Mouse (Mus musculus) CH12.LX (cell line): ENCODE results near the gene Prkcb. TPM values are rescaled to one million over a fixed set of nuclear protein-coding genes. Genes with fewer than 3 reads are reported as not detected.

Experiments
- DNase-seq: peaks from one replicate; pipeline ENCODE4 v3.0.0-alpha.2; 2013; ENCODE audit errors: extremely low read depth
- H3K27ac ChIP-seq: 2 replicates; pipeline ENCODE4 v1.5.1; 2012; ENCODE audit warnings: low read depth, mild to moderate bottlenecking, control low read depth, moderate library complexity; ENCODE audit not compliant: insufficient read depth
- H3K27me3 ChIP-seq: replicated peaks from 2 replicates; pipeline ENCODE3; 2012; ENCODE audit warnings: inconsistent platforms
- H3K36me3 ChIP-seq, 2 experiments: replicated peaks in 1 of 2; 2 replicates each; pipeline versions ENCODE3 to v1.6.1; 2012; ENCODE audit warnings: inconsistent platforms in 1 of 2, low read length in 1 of 2, mild to moderate bottlenecking in 1 of 2, mixed read lengths in 1 of 2, moderate library complexity in 1 of 2; ENCODE audit not compliant: control insufficient read depth in 1 of 2, insufficient read depth in 1 of 2
- H3K4me1 ChIP-seq, 2 experiments: 2 replicates each; pipeline ENCODE4 v1.6.1; 2012; ENCODE audit warnings: inconsistent platforms in 1 of 2, moderate library complexity in 1 of 2; ENCODE audit not compliant: insufficient read depth in 2 of 2, control insufficient read depth in 1 of 2
- H3K4me2 ChIP-seq: 2 replicates; pipeline ENCODE4 v1.6.1; 2012; ENCODE audit warnings: low read depth, mild to moderate bottlenecking, control low read depth; ENCODE audit not compliant: poor library complexity, insufficient read depth, severe bottlenecking
- H3K4me3 ChIP-seq, 3 experiments: fragments of 150-350 bp in 1 of 3; sonication (generic) in 1 of 3; replicated peaks in 1 of 3; 2 replicates each; pipeline versions ENCODE3 to v1.5.1; 2011 to 2012; ENCODE audit warnings: low read depth in 2 of 3, low read length in 2 of 3, mild to moderate bottlenecking in 2 of 3, moderate library complexity in 2 of 3, control low read depth in 1 of 3, improper control_type of control experiment in 1 of 3, inconsistent platforms in 1 of 3, mixed read lengths in 1 of 3; ENCODE audit not compliant: poor library complexity in 1 of 3
- H3K79me2 ChIP-seq: replicated peaks from 2 replicates; pipeline ENCODE4 v1.6.1; 2012; ENCODE audit warnings: mild to moderate bottlenecking, moderate library complexity; ENCODE audit not compliant: control insufficient read depth, poor library complexity, insufficient read depth, severe bottlenecking; ENCODE audit errors: extremely low read depth
- H3K9ac ChIP-seq: 2 replicates; pipeline ENCODE4 v1.6.1; 2012; ENCODE audit warnings: low read depth, mild to moderate bottlenecking, control low read depth, moderate library complexity; ENCODE audit not compliant: insufficient read depth
- H3K9me3 ChIP-seq: replicated peaks from 2 replicates; pipeline ENCODE3; 2012; ENCODE audit warnings: low read length, inconsistent platforms, mixed read lengths
- BHLHE40 ChIP-seq: IDR thresholded peaks from 2 replicates; pipeline ENCODE4 v1.6.1; 2011; ENCODE audit warnings: mild to moderate bottlenecking, low read depth, low read length, improper control_type of control experiment
- CHD1 ChIP-seq: IDR thresholded peaks from 2 replicates; pipeline ENCODE4 v1.6.1; 2012; ENCODE audit warnings: low read depth, low read length, improper control_type of control experiment, inconsistent platforms
- CHD2 ChIP-seq: IDR thresholded peaks from 2 replicates; pipeline ENCODE4 v1.6.1; 2011; ENCODE audit warnings: low read length, improper control_type of control experiment
- CTCF ChIP-seq, 2 experiments: IDR thresholded peaks in 1 of 2; conservative IDR thresholded peaks in 1 of 2; 2 replicates each; pipeline ENCODE4 v1.5.1; 2011 to 2012; ENCODE audit warnings: low read depth in 2 of 2, low read length in 2 of 2, improper control_type of control experiment in 1 of 2, inconsistent platforms in 1 of 2, mild to moderate bottlenecking in 1 of 2, moderate library complexity in 1 of 2
- ELF1 ChIP-seq: IDR thresholded peaks from 2 replicates; pipeline ENCODE4 v1.6.1; 2014; ENCODE audit warnings: low read depth, mild to moderate bottlenecking, inconsistent platforms, low read length, improper control_type of control experiment
- EP300 ChIP-seq: IDR thresholded peaks from 2 replicates; pipeline ENCODE4 v1.6.1; 2011; ENCODE audit warnings: low read length, improper control_type of control experiment
- ETS1 ChIP-seq: conservative IDR thresholded peaks from 2 replicates; pipeline ENCODE4 v1.6.1; 2012; ENCODE audit warnings: low read depth, mild to moderate bottlenecking, inconsistent platforms, low read length, improper control_type of control experiment, moderate library complexity
- GABPA ChIP-seq: IDR thresholded peaks from 2 replicates; pipeline ENCODE4 v1.6.1; 2012; ENCODE audit warnings: low read depth, low read length, improper control_type of control experiment, inconsistent platforms; ENCODE audit not compliant: insufficient replicate concordance
- IRF4 ChIP-seq: IDR thresholded peaks from 2 replicates; pipeline ENCODE4 v1.6.1; 2014; ENCODE audit warnings: low read depth, mild to moderate bottlenecking, inconsistent platforms, low read length, improper control_type of control experiment
- JUND ChIP-seq: conservative IDR thresholded peaks from 2 replicates; pipeline ENCODE4 v1.6.1; 2011; ENCODE audit warnings: low read depth, low read length, improper control_type of control experiment
- MAFK ChIP-seq: IDR thresholded peaks from 2 replicates; pipeline ENCODE4 v1.6.1; 2011; ENCODE audit warnings: low read length, improper control_type of control experiment; ENCODE audit not compliant: insufficient replicate concordance
- MAX ChIP-seq: IDR thresholded peaks from 2 replicates; pipeline ENCODE4 v1.6.1; 2011; ENCODE audit warnings: low read length, improper control_type of control experiment
- MAZ ChIP-seq: IDR thresholded peaks from 2 replicates; pipeline ENCODE4 v1.6.1; 2012; ENCODE audit warnings: low read depth, mild to moderate bottlenecking, inconsistent platforms, low read length, improper control_type of control experiment, moderate library complexity
- MEF2A ChIP-seq: IDR thresholded peaks from 2 replicates; pipeline ENCODE4 v1.6.1; 2014; ENCODE audit warnings: low read depth, mild to moderate bottlenecking, inconsistent platforms, low read length, improper control_type of control experiment, borderline replicate concordance
- MXI1 ChIP-seq: IDR thresholded peaks from 2 replicates; pipeline ENCODE4 v1.6.1; 2011; ENCODE audit warnings: mild to moderate bottlenecking, low read depth, low read length, improper control_type of control experiment
- MYC ChIP-seq: IDR thresholded peaks from 2 replicates; pipeline ENCODE4 v1.6.1; 2011; ENCODE audit warnings: low read depth, mild to moderate bottlenecking, improper control_type of control experiment, low read length
- NELFE ChIP-seq: IDR thresholded peaks from 2 replicates; pipeline ENCODE4 v1.6.1; 2011; ENCODE audit warnings: low read depth, low read length, improper control_type of control experiment
- SIN3A ChIP-seq: IDR thresholded peaks from 2 replicates; pipeline ENCODE4 v1.6.1; 2012; ENCODE audit warnings: low read length, improper control_type of control experiment, inconsistent platforms
- SMC3 ChIP-seq: IDR thresholded peaks from 2 replicates; pipeline ENCODE4 v1.6.1; 2011; ENCODE audit warnings: low read depth, low read length, improper control_type of control experiment
- TBP ChIP-seq: conservative IDR thresholded peaks from 2 replicates; pipeline ENCODE4 v1.6.1; 2011; ENCODE audit warnings: low read depth, low read length, improper control_type of control experiment
- TCF12 ChIP-seq: IDR thresholded peaks from 2 replicates; pipeline ENCODE4 v1.6.1; 2014; ENCODE audit warnings: low read depth, mild to moderate bottlenecking, inconsistent platforms, low read length, improper control_type of control experiment
- UBTF ChIP-seq: IDR thresholded peaks from 2 replicates; pipeline ENCODE4 v1.6.1; 2012; ENCODE audit warnings: low read depth, mild to moderate bottlenecking, inconsistent platforms, low read length, improper control_type of control experiment, moderate library complexity
- USF1 ChIP-seq: IDR thresholded peaks from 2 replicates; pipeline ENCODE4 v1.6.1; 2014; ENCODE audit warnings: low read depth, mild to moderate bottlenecking, inconsistent platforms, low read length, improper control_type of control experiment
- USF2 ChIP-seq: conservative IDR thresholded peaks from 2 replicates; pipeline ENCODE4 v1.6.1; 2011; ENCODE audit warnings: low read depth, low read length, improper control_type of control experiment
- ZKSCAN1 ChIP-seq: IDR thresholded peaks from 2 replicates; pipeline ENCODE4 v1.6.1; 2012; ENCODE audit warnings: low read depth, inconsistent platforms, low read length, improper control_type of control experiment, borderline replicate concordance
- ZMIZ1 ChIP-seq: IDR thresholded peaks from 2 replicates; pipeline ENCODE4 v1.6.1; 2012; ENCODE audit warnings: low read depth, mild to moderate bottlenecking, inconsistent platforms, low read length, improper control_type of control experiment
- ZNF384 ChIP-seq: IDR thresholded peaks from 2 replicates; pipeline ENCODE4 v1.6.1; 2012; ENCODE audit warnings: low read depth, low read length, improper control_type of control experiment, inconsistent platforms
- dilution Hi-C: fragments of 300-500 bp; cut with MboI; formaldehyde crosslinking; loops from 2 replicates; pipeline ENCODE4 v1.14.3; 2020; ENCODE audit warnings: low sequenced_read_pairs; ENCODE audit not compliant: extremely low pct_unique_long_range_greater_than_20kb, extremely low pct_ligation_motif_present
- in situ Hi-C: fragments of 300-500 bp; cut with MboI; formaldehyde crosslinking; loops from 3 replicates; pipeline ENCODE4 v1.14.3; 2019; ENCODE audit warnings: low sequenced_read_pairs, low pct_ligation_motif_present, low pct_unique_long_range_greater_than_20kb, mixed read lengths
- polyA plus RNA-seq: library from polyadenylated mRNA; unstranded; fragments of >175 nt; gene quantifications from 2 replicates; pipeline ENCODE4 v1.2.1, GENCODE M21; 2012; ENCODE audit warnings: low read depth; ENCODE audit not compliant: insufficient read length
- total RNA-seq, 2 experiments: library from RNA; depleted of rRNA; stranded (reverse); fragments of 300-350 nt in 1 of 2; fragments of >200 nt in 1 of 2; gene quantifications; 2 replicates each; pipeline ENCODE4 v1.2.3; 2012 to 2014

The Prkcb gene
- total and polyA plus RNA-seq, 3 experiments, result 323 to 463 (median 337) TPM

GRCm38 (mm10) chr7:122350741-122351140 lies 62.2 kb downstream of the Prkcb start:
- in situ Hi-C loops, result no loop called here
- Histone ChIP-seq H3K9ac (no peak overlapping the region), H3K4me1 (peaks cover 49 to 96% of the 10 kb centered on the region in 2 experiments), H3K36me3 (peaks cover 16 to 68% of the 10 kb centered on the region in 2 experiments)
- TF ChIP-seq MEF2A, result no peak
- no peak for TF ChIP-seq CTCF (conservative IDR thresholded peaks at IDR 0.05 in 1 of 2, IDR thresholded peaks at IDR 0.05 in 1 of 2; ENCODE audit: low read depth in 2 of 2, low read length in 2 of 2)
- no peak for TF ChIP-seq USF2
- TF ChIP-seq MAZ, result no peak
- no peak for TF ChIP-seq JUND
- TF ChIP-seq TBP, result no peak
- no peak for TF ChIP-seq ZNF384
- no peak for TF ChIP-seq NELFE
- no peak for TF ChIP-seq ELF1
- TF ChIP-seq ZMIZ1, result no peak
- no peak for TF ChIP-seq UBTF
- no peak for TF ChIP-seq MAFK
- TF ChIP-seq SIN3A, result no peak
- TF ChIP-seq CHD2, result no peak
- no peak for TF ChIP-seq TCF12
- TF ChIP-seq IRF4, result no peak
- no peak for TF ChIP-seq USF1
- no peak for TF ChIP-seq EP300
- TF ChIP-seq, all 38 proteins: peak for 0
- dilution Hi-C loops, result no loop called here
- Histone ChIP-seq H3K9me3 (no peaks in the 10 kb centered on the region), H3K4me2 (no peak overlapping the region), H3K4me3 (no peak overlapping the region), H3K27ac (peak overlapping the region; percentile 90), H3K27me3 (no peaks in the 10 kb centered on the region), H3K79me2 (peaks cover 94% of the 10 kb centered on the region)
- DNase-seq, result no peak

GRCm38 (mm10) chr7:122351816-122352215 lies 63.3 kb downstream of the Prkcb start:
- TF ChIP-seq MEF2A, result peak; percentile 66; the same call in 1 of the 2 replicates
- peak; percentile 41; the same call in 1 of the 2 replicates for TF ChIP-seq MXI1
- TF ChIP-seq ZKSCAN1, result no peak
- TF ChIP-seq BHLHE40, result peak; percentile 34
- TF ChIP-seq MAFK, result 0 out of 2 replicates have a peak, but pooled peaks have one; percentile 14
- TF ChIP-seq USF1, result no peak
- no peak; the same call in 1 of the 2 replicates for TF ChIP-seq MAX
- TF ChIP-seq MYC, result 0 out of 2 replicates have a peak, but pooled peaks have one; percentile 39
- 0 out of 2 replicates have a peak, but pooled peaks have one; percentile 61 for TF ChIP-seq CHD1
- peak; percentile 24; the same call in 1 of the 2 replicates for TF ChIP-seq SMC3
- TF ChIP-seq EP300, result peak; percentile 72
- peak; percentile 77 for TF ChIP-seq CHD2
- peak; percentile 23; the same call in 1 of the 2 replicates for TF ChIP-seq ELF1
- no peak for TF ChIP-seq GABPA
- peak; percentile 51; the same call in 1 of the 2 replicates for TF ChIP-seq TCF12
- peak; percentile 75 for TF ChIP-seq ETS1
- peak; percentile 34; the same call in 1 of the 2 replicates for TF ChIP-seq IRF4
- Histone ChIP-seq H3K9ac (no peak overlapping the region), H3K27me3 (no peaks in the 10 kb centered on the region), H3K9me3 (no peaks in the 10 kb centered on the region), H3K4me1 (peaks cover 49 to 97% of the 10 kb centered on the region in 2 experiments), H3K79me2 (peaks cover 94% of the 10 kb centered on the region), H3K27ac (peak overlapping the region; percentile 90), H3K4me2 (peak overlapping the region; percentile 88; the same call in 1 of the 2 replicates), H3K36me3 (peaks cover 13 to 66% of the 10 kb centered on the region in 2 experiments), H3K4me3 (no peak overlapping the region)
- in situ Hi-C loops, result no loop called here
- dilution Hi-C loops, result no loop called here
- DNase-seq, result peak; percentile 65
